ENCODE assay signal across 19 mouse cellular contexts in genomic region chr7:112147979-112148378, GRCm38 (mm10). TPM values are rescaled to one million over a fixed set of nuclear protein-coding genes. Genes with fewer than 3 reads are reported as not detected.
DNase-seq lines count a peak whose midpoint lies in the region; ATAC-seq and TF ChIP-seq lines count a peak whose summit lies in the region.
"Had no signal": no experiment of that assay in that cellular context is flagged by ENCODE, and none has a peak within 500 bp of the region (broad histone marks: within the 10 kb centered on the region; RNA-seq: fewer than 3 reads in every experiment).

No protein-coding gene starts in this region.

- H3K4me2 ChIP-seq in heart, embryonic 11.5 days: no peak overlapping the region
- no peak overlapping the region for H3K4me2 ChIP-seq in heart, postnatal 0 days (ENCODE audit: low read depth, low read length)
- H3K4me2 ChIP-seq: midbrain, embryonic 15.5 days; neural tube, embryonic 15.5 days; stomach, embryonic 15.5 days had no signal

- H3K9ac ChIP-seq in heart, embryonic 11.5 days (ENCODE audit: low read depth, low read length): no peak overlapping the region
- no peak overlapping the region for H3K9ac ChIP-seq in heart, postnatal 0 days (replicated peaks; ENCODE audit: low read depth, low read length)
- H3K9ac ChIP-seq: midbrain, embryonic 15.5 days; neural tube, embryonic 15.5 days; stomach, embryonic 15.5 days had no signal

- TF ChIP-seq POLR2A in brain, embryonic 14.5 days (IDR thresholded peaks at IDR 0.05; ENCODE audit: borderline replicate concordance, extremely low read depth, insufficient read depth, insufficient read length, poor library complexity, severe bottlenecking): no peak

- no peak for ATAC-seq in heart, embryonic 11.5 days (replicated peaks; ENCODE audit: insufficient number of reproducible peaks, low FRiP score, low TSS enrichment)
- ATAC-seq in heart, postnatal 0 days (ENCODE audit: insufficient read depth, low read depth): no peak
- no peak for ATAC-seq in erythroid progenitor cell, adult 5-6 weeks (replicated peaks; ENCODE audit: low FRiP score, poor library complexity, severe bottlenecking)
- ATAC-seq: CD4-positive, CD25-positive, alpha-beta regulatory T cell, adult 4 months; forebrain, embryonic 14.5 days; midbrain, embryonic 15.5 days had no signal

- no peak for TF ChIP-seq EP300 in heart, postnatal 0 days (IDR thresholded peaks at IDR 0.05; ENCODE audit: low read depth)

- 60% methylated on average over 2 of the region's 2 CpGs for WGBS in heart, embryonic 11.5 days (ENCODE audit: insufficient replicate concordance)
- 46% methylated on average over 2 of the region's 2 CpGs for WGBS in heart, postnatal 0 days

- 0 out of 2 replicates have a peak, but pooled peaks cover 2% of the 10 kb centered on the region for H3K36me3 ChIP-seq in heart, embryonic 11.5 days (ENCODE audit: control insufficient read depth, insufficient read depth, low read length)
- no peaks in the 10 kb centered on the region for H3K36me3 ChIP-seq in heart, postnatal 0 days (replicated peaks; ENCODE audit: control insufficient read depth, insufficient read depth, low read length)
- H3K36me3 ChIP-seq: midbrain, embryonic 15.5 days; neural tube, embryonic 15.5 days; stomach, embryonic 15.5 days had no signal

- H3K4me1 ChIP-seq in heart, embryonic 11.5 days (ENCODE audit: control insufficient read depth, insufficient read depth, low read length): peaks cover 27% of the 10 kb centered on the region
- H3K4me1 ChIP-seq in heart, postnatal 0 days (ENCODE audit: control insufficient read depth, insufficient read depth): 0 out of 2 replicates have a peak, but pooled peaks cover 7% of the 10 kb centered on the region

- H3K27ac ChIP-seq in heart, embryonic 11.5 days (ENCODE audit: low read depth, low read length): no peak overlapping the region
- H3K27ac ChIP-seq in heart, postnatal 0 days (ENCODE audit: low read depth): no peak overlapping the region
- H3K27ac ChIP-seq: midbrain, embryonic 15.5 days; neural tube, embryonic 15.5 days; stomach, embryonic 15.5 days had no signal

- H3K27me3 ChIP-seq in heart, embryonic 11.5 days (ENCODE audit: control insufficient read depth, insufficient read depth, low read length): no peaks in the 10 kb centered on the region
- no peaks in the 10 kb centered on the region for H3K27me3 ChIP-seq in heart, postnatal 0 days (ENCODE audit: control insufficient read depth, insufficient read depth, low read length)
- H3K27me3 ChIP-seq: midbrain, embryonic 15.5 days; neural tube, embryonic 15.5 days; stomach, embryonic 15.5 days had no signal

- TF ChIP-seq CTCF in brain, embryonic 14.5 days (IDR thresholded peaks at IDR 0.05; ENCODE audit: borderline replicate concordance, extremely low read depth, insufficient read depth, insufficient read length): no peak
- no peak for TF ChIP-seq CTCF in heart, postnatal 0 days (IDR thresholded peaks at IDR 0.05; ENCODE audit: low read depth)

- no peaks in the 10 kb centered on the region for H3K9me3 ChIP-seq in heart, embryonic 11.5 days (replicated peaks; ENCODE audit: control insufficient read depth, low read length)
- H3K9me3 ChIP-seq in heart, postnatal 0 days (replicated peaks; ENCODE audit: control insufficient read depth, low read length): no peaks in the 10 kb centered on the region
- H3K9me3 ChIP-seq: midbrain, embryonic 15.5 days; neural tube, embryonic 15.5 days; stomach, embryonic 15.5 days had no signal

- no peak overlapping the region for H3K4me3 ChIP-seq in heart, embryonic 11.5 days (ENCODE audit: low read depth, low read length)
- H3K4me3 ChIP-seq in heart, postnatal 0 days (ENCODE audit: low read depth, low read length): no peak overlapping the region
- H3K4me3 ChIP-seq: midbrain, embryonic 15.5 days; neural tube, embryonic 15.5 days; stomach, embryonic 15.5 days had no signal

- DNase-seq in heart, adult 11 months: peak; percentile 96
- peak; percentile 79 for DNase-seq in 3134 (ENCODE audit: extremely low read depth, insufficient read length, low spot score)
- DNase-seq in brain, embryonic 14.5 days (ENCODE audit: low read depth): peak; percentile 6
- peak; percentile 35 for DNase-seq in heart, postnatal 0 days (ENCODE audit: low spot score)
- DNase-seq in yolk sac, embryonic 10.5 days (ENCODE audit: low spot score): no peak
- DNase-seq in natural killer cell, adult 2 months (ENCODE audit: low spot score in 2 of 2): no peak
- DNase-seq: cerebellum, adult 18-20 months; gastrocnemius, postnatal 14 days; liver; lung, postnatal 36 days; right cerebral cortex, postnatal 4 days; thymus, postnatal 25 days had no signal

RNA-seq across cellular contexts. Expression of gene Dkk3, which starts 10.9 kb away (rescaled TPM):
- polyA plus RNA-seq in heart, embryonic 11.5 days (2014; fragmentation: Nextera tagmentation; extraction: Ambion mirVana): 72.4 and 97.5 TPM in 2 replicates
- 10.7 and 16.5 TPM in 2 replicates for polyA plus RNA-seq in brain, embryonic 14.5 days (2012; rRNA removed)
- total RNA-seq in heart, postnatal 0 days (2014; rRNA removed; ENCODE audit: low replicate concordance): 53.8 and 56.0 TPM in 2 replicates
- polyA plus RNA-seq in heart, postnatal 0 days (2015; fragmentation: Nextera tagmentation; extraction: Ambion mirVana): 90.6 and 96.6 TPM in 2 replicates
- not detected in 2 replicates for total RNA-seq in erythroid progenitor cell, adult 5-6 weeks (2015; ENCODE audit: low replicate concordance)
- total RNA-seq in erythroid progenitor cell, adult 5-6 weeks (2017; ENCODE audit: low replicate concordance): not detected in 2 replicates

Comparison
In these comparisons a context has a peak if more than half of its experiments do, and no peak if none do; other contexts are left out.
1. DNase-seq: peak in heart, adult 11 months (single experiment), 3134 (single experiment), brain, embryonic 14.5 days (single experiment) and heart, postnatal 0 days (single experiment); none in yolk sac, embryonic 10.5 days (single experiment) and natural killer cell, adult 2 months (0 of 2).